Mouse (Mus musculus) spleen, postnatal 10 days (tissue): ENCODE measurements around the gene Grip2.

Experiments
- DNase-seq, 2 experiments: peaks; one replicate each; pipeline ENCODE4 v3.0.0; 2021 to 2022; ENCODE audit warnings: low spot score in 2 of 2

The Grip2 gene

DNA sequence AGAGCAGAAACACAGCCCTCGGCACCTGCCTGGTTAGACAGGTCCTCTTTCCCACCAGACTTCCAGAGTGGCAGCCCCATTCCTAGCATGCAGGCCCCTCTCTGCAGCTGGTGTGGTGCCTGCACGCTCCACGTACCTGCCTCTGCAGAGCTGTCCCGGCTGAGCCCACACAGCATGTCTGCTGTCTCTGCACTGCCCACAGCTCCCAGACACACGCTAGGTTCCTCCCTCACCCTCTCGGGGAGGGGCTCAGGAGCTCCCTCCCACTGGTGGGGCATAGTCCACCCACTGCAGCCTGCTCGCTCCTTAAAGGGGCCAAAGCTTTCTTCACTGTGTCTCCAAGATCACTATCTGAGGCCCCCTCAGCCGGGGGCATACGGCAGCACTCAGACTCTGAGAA is 31.0 kb downstream of the Grip2 start:
- DNase-seq = no peak

DNA sequence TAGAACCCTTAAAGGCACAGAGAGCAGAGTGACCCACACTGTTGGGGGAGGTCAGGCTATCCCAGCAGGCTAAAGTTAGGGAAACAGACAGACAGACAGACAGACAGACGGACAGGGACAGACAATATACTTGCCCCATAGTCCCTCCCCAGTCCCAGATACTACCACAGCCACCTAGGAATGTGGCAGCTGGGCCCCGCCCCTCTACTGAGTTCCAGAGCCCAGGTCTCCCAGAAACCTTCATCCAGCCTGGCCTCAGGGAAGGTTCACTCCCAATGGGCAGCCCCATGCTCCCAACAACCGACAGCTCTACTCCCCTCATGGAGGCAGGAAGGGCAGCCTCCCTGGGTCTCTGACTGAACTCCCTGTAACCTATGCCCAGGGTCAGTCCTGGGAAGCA is 31.4 kb downstream of the Grip2 start:
- DNase-seq = no peak

DNA sequence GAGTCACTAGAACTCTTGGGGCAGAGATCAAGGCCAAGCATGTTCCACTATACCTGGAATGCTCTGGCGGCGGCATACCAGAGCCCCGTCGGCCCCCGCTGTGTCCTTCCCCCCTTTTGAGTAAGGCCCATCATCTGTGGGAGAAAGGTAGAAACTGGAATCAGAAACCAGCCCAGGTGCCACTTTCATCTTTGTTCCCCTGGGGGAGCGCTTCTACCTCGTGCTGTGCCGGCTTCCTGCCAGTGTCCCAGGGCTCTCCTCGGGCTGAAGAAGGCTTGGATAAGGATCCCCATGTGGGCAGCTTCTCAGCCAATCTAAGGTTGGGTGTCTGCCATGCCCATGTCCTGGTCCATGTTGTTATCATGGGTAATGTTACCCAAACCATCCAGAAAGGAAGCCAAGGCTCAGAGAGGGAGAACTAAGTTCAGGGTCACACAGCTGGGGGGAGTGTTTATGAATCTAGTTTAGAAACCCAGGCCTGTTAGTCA is 38.7 kb downstream of the Grip2 start:
- no peak for DNase-seq

DNA sequence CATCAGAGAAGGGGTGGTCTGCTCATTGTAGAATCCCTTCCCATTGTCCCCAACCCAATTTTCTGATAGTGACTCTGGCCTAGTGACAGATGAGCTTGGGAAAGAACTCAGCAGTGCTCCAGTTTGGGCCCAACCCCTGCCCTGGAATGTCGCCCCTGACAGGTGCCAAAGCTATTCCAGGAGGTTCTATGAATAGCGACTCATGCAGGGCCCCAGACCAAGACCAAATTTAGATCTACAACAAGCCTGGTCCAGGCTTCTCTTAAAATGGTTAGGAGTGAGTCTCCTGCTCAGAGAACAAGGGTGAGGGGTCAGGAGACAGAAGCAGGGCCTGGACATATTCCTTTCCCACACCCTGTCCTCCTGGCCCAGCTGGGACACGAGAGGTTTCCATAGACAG is 42.0 kb downstream of the Grip2 start:
- DNase-seq = no peak

DNA sequence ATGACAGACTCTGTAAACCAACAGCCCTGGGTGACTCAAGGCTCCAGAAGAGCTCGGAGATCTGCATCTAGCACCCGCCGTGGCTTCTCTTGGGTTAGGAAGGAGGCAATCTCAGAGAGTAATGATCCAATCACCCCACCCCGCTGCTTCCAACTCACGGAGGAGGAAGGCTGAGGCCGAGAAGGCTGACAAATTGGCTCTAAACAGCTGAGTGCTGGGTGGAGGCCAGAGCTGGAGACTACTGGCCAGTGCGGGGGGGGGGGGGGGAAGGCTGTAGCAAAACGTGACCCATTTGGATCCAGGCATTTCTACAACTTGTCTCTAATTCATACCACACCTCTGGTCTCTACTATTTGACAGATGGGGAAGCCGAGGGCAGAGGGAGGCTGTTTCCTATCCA is 47.8 kb downstream of the Grip2 start:
- no peak for DNase-seq

DNA sequence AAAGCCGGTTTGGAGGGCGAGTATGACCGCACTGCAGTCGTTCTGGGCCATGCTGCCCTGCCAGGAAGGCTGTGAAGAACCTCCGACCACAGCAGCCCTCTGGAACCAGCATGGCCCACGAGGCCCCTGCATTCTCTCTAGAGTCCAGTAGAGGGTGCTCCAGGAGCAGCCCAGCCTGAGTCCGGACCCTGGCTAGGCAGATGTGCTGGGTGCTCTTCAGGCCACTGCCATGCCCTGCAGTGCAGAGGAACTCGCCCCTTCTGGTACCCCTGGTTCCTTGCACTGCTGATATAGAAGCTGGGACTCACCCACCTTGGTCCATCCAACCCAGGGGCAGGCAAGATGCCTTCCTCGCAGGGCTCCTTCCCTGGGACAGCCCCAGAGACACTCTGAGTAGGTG is 50.5 kb downstream of the Grip2 start:
- DNase-seq = peak; percentile 15 to 55

DNA sequence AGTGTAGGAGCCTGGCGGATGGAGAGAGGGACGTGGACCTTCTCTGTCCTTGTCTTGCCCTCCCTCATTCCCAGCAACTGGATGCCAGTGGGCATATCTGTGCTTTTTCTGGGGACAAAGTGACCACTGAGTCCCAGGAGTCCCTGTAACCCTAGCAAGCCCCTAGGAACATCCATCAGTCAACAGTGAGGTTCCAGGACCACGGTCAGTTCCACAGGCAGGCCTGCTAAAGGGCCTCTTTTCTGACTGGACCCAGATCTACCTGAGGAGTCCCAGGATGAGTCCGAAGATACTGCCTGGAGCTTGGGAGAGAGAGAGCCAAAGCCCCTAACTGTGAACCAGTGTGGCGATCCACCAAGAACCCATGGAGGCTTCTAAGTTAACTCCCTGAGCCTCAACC is 53.1 kb downstream of the Grip2 start:
- DNase-seq = no peak

DNA sequence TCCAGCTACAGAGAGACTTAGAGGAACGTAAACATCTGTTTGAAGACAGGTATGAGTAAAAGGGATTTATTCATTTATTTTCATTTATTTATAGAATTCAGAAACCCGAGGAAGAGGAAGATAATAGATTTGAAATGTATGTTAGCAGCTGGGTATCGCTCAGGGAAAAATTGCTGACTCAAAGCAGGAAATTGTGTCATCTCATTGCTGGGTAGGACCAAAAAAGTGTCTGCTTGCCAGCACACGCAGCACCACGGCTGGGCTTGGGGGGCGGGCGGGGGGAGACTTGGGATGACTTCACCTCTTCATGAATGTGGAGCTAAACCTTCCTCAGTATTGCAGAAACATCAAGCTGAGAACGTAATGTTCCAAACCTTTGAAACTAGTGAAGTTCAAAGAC is 59.5 kb downstream of the Grip2 start:
- no peak for DNase-seq

DNA sequence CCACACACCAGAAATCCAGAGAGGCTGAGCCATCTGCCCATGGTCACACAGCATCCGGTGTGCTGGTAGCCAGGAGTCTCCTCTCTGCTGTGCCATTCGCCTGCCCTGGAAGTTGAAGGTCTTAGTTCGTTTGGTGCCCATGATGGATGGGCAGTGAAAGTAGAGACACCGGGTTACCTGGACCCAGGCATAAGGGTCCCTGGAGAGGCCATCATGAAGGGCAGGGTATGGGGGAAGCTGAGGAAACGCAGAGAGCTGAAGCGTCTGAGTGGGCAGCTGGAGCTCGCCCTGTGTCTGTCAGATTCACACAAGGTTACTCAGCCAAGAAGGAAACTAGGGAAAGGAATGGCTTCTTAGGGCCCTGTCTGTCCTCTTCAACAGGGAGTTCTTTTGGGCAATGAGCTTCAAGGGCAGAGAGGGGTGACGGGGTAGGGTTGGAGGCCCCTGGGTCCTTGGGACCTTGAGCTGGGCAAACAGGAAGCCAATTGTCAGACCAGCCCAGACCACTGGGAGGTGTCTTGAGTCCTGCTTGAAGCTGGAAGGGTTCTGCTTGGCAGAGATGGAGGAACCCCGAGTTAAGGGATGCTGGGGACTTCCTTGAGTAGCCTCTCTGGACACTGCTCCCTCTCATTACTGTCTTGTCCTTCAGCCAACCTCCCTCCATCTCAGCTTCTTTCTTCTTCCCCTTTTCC is 64.9 kb downstream of the Grip2 start:
- DNase-seq = no peak

DNA sequence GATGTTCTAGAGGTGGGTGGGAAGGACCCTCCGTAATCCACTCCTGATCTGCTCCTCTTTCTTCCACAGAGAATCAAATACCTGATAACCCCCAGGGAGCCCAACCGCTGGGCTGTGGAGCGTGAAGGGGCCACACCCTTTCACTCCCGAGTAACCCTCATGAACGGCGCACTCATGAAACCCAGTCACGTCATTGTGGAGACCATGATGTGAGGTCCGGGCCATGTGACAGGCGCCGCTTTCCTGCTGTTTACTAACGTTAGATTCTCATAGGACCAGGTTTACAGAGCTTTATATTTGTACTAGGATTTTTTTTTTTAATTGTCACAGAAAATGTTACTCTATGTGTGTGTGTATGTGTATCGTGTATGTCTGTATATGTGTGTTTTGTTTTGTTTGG is 72.2 kb downstream of the Grip2 start:
- DNase-seq = no peak

DNA sequence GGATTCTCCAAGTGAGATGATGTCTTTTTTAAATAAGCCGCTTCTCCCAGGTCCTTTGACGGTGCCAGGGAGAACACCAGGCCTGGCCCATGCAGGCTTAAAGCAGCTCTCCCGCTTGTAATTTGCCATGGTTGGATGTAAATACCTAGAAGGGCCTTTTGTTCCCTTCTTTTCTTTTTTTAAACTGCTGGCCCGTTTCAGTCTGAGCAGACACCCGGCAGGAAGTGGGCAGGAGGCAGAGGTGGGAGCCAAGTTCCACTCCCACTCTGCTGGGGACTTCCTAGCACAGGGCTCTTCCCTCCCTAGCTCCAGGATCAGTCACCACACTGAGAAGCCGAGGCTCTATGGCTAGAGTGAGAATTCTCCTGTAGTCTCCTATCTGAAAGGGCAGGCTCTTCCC is 73.0 kb downstream of the Grip2 start:
- DNase-seq = no peak

DNA sequence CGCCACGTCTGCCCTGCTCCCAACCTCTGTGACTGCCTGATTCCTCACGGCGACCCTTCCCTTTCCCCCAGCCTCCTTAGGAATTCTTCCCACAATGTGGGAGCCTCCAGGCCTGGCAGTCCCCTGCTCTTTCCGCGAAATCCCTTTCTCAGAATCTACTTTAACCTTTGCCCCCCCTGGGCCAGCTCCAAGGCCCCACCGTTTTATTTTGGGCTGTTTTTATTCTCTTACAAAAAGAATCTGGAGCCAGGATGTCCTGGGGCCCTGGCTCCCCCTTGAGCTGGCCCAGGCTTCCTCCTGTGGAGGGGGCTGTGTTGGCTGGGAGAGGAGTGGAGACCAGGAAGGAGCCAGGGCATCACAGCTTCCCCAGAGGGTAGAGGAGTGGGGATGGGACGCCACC is 74.2 kb downstream of the Grip2 start:
- peak in 1 of 2 experiments; percentile 38 for DNase-seq

DNA sequence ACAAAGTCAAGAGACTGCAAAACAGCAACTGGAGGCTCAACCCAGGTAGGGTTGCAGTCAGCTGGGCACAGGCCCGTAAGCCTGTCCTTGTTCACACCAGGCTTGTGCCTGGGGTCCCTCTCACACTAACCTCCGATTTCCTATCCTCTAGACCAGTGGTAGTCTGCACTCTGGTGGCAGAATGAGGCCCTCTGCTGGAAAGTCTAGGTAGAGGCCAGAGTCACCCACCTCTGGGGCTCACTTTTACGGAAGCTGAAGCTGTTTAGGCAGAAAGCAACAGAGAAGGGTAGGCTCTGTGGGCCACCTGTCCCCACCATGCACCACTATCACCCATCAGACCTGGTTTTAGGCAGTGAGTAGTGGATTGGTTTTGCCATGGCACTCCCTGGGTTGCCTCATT is 76.1 kb downstream of the Grip2 start:
- no peak for DNase-seq

DNA sequence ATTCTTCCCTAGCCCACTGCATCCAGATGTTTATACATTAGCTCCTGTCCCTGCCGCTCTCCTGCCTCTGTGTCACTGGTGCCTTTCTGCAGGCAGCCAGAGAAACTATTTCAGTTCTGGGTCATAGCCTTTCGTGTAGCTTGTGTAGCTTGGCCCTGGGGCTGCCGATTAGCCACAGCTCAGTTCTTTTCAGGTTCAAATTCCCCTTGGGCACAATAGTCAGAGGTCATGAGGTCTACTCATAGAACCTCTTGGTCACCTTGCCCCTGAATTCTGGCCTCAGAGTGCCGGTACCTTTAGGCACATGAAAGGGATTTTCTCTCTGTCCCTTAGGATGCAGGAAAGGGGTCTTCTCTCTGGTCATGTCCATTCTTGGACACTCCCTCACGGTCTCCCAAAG is 80.3 kb downstream of the Grip2 start:
- DNase-seq = no peak

DNA sequence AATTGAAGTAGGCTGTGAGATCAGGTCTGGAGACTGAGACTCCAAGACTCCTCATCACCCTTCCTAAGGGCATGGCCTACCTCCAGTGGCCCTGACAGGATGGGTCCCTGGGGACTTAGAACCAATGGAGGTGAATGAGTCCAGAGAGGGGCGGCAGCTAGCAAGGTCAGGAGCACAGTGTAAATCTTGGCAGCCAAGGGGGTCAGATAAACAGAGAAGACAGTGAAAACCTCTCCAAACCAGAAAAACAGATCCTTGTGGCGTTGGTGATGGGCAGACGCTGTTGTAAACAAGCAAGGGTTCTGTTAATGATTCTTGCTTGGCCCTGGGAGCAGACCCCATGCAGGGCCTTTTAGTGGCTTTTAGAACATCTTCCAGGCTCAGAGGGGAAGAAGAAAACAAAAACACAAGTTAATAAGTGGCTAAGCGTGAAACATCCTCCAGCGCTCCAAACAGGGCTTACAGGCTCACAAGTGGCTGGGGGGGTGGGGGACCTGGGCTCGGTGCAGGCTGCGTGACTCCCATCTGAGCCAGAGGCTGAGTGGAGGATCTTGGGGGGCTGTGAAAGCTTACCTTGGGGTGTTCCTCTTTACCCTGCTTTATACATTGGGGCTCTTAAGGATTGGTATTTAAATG is 81.0 kb downstream of the Grip2 start:
- no peak for DNase-seq

DNA sequence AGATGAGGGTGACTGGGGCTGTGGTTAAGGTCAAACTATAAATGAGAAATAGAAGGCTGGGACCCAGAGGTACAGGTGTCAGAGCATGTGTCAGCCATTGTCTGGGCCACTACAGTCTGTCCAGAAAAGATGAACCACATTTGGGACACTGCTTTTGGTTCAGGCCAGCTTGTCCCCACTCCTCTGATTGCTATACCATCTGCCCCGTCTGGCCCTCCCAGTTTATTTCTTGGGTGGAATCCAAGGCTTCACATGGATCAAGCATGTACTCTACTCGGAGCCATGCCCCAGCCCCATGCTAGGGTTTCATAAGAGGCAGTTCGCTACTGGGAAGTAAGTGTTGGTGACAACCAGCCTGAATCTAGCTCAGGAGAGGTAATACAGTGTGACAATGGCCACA is 81.8 kb downstream of the Grip2 start:
- no peak for DNase-seq

DNA sequence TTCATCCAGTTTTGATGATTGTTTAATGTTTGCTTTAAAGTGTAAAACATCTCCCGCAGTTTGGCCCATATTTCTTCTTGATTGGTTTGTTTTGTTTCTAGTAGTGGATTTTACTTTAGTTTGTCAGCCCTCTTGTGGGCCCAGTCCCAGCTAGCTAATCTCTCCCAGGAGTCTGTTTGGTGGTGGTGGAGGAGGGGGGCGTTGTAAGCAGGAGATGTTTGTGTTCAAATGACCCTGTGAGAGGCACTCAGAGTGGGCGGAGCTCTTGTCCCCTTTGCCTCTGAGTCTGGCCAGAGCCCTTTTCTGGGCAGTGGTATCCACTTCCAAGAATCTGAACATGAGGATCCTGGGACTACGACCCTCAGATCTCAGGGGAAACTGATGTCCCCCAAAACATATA is 83.2 kb downstream of the Grip2 start:
- DNase-seq = no peak

DNA sequence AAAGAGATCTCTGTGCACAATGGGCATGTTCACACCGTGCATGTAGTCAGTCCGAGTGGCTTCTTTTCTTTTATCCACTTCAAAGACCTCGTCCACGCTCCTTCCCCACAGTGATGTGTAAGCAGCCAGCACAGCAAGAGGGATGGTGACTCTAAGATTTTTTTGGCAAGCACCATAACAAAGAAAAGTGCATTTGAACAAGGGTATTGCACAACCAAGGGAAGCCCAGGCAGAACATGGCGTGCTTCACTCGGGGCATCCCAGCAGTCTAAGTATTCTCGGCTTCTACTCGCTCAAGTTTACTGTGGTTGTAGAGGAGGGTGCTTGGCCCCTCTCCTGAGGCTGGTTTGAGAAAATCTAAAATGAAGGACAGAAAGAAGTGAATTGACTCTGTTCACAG is 84.1 kb downstream of the Grip2 start:
- no peak for DNase-seq

DNA sequence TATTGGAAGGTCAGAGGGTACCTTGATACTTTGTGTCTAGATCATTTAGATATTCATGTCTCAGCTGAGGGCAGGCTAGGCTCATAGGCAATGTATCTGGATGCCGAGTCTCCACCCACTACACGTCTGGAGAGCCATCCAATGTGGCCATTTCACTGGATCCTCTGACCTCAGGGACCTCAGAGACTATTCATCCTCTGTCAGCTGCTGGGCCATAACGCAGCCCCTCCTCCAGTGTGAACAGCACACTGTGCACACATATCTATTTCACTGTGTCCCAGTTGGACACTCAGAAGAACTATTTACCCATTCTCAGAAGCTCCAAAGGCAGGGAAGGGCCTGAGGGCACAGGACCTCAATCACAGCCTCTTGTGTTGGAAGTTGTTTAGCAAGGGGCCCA is 84.6 kb downstream of the Grip2 start:
- DNase-seq = no peak

DNA sequence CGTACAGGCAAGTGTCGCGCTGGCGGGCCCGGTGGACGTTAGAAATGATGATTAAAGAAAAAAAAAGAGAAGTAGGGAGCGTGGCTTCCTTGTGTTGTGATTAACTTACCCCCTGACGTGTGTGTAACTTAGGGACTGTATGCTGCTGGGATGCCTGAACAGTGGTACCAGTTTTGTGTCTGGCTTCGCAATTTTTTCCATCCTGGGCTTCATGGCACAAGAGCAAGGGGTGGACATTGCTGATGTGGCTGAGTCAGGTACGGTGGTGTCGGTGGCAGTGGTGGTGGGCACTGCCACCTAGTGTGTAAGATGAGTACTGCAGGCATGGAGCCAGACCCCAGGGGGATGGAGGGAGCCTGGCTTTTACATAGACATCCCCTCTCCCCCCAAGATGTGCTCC is 86.0 kb downstream of the Grip2 start:
- DNase-seq = peak; percentile 50 to 69

DNA sequence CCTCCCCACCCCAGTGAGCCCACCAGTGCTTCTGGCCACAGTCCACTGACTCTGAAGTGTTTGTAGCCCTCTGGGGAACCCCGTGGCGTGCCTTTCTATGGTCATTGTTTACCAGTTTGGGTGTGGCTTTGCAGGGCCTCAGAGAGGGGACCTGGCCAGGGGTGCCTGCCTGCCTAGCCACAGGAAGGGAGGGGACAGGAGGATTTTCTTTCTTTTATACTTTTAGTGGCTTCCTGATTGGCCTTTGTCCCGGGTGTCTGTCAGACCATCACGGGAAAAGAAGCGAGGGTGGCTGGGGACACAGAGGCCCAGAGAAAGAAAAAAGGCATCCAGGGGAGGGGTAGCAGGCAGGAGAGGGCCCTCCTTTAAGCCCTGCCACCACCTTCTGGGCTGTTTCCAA is 89.0 kb downstream of the Grip2 start:
- no peak for DNase-seq

DNA sequence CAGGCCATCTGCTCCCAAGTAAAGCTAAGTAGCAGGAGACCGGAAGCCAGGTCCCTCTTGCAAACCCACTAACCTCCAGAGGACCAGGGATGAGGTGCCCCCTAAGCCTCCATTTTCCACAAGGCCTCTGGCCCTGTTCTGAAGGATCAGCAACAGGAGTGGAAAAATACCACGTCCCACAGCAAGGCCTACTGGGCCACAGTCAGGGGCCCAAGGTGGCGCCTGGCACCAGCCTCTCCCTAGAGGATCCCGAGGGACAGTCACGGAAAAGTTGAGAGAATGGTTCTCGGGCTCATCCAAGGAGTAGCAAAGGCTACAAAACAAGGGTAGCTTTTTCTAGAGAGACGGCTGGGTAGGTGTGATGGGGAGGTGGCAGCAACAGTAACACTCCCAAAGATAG is 89.6 kb downstream of the Grip2 start:
- no peak for DNase-seq

DNA sequence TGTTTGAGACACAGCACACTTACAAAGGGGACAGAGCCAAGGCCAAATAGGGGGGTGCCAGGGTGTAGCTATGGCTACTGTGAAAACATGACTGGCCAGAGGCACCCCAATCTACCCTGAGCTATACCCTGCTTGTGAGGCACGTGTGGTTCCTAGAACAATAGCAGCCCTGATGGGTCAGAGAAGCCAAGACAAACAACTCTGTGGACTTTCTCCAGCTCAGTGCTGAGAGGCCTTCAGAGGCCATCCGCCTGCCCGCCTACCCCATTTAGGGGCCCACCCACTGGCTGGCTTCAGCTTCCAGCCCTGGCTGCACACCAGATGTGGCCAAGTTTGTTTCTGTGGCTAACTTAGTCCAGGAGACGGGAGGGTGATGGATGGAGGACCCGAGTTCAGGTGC is 90.6 kb downstream of the Grip2 start:
- DNase-seq = no peak

DNA sequence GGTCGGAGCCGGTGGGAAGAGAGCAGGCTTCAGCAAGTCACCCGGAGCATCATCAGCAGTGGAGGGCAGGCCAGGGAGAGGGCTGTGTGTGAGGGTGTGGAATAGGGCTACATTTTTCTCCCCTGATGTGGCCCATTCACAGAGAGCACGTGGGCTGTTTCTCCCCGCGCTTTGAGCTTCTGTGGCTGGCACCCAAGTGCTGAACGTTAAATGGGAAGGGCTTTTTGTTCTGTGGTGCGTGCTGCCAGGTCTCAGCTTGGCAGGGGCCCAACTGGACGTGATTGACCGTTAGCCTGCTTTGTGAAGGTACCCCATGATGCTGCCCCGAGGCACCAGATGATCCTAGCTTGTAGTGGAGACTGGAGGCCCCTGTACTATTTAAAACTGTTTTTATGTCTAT is 94.9 kb downstream of the Grip2 start:
- no peak for DNase-seq
